8 mouse cellular contexts compared by ENCODE assay signal in genomic region chr6:40435151-40436046, GRCm38 (mm10). TPM values are rescaled to one million over a fixed set of nuclear protein-coding genes. Genes with fewer than 3 reads are reported as not detected.
DNase-seq lines count a peak whose midpoint lies in the region; ATAC-seq lines count a peak whose summit lies in the region.

No protein-coding gene starts in this region.

- peak overlapping the region; percentile 73 for H3K9ac ChIP-seq in intestine, embryonic 14.5 days (ENCODE audit: low read length)

- peak overlapping the region; percentile 89 for H3K4me2 ChIP-seq in intestine, embryonic 14.5 days (ENCODE audit: low read length)

- H3K4me3 ChIP-seq in intestine, embryonic 14.5 days (ENCODE audit: low read depth, low read length): peak overlapping the region; percentile 79

- H3K27ac ChIP-seq in intestine, embryonic 14.5 days (ENCODE audit: low read depth): peak overlapping the region; percentile 27; the same call in 1 of the 2 replicates

- DNase-seq in gastrocnemius, adult 18-20 months (ENCODE audit: low spot score): peak; percentile 15
- DNase-seq in gastrocnemius, postnatal 36 days: no peak
- DNase-seq in cerebellum, adult 9-10 months: peak; percentile 78
- DNase-seq in frontal cortex, postnatal 14 days (ENCODE audit: low spot score in 2 of 2): peak; percentile 46 to 62
- DNase-seq in intestine, embryonic 14.5 days (ENCODE audit: low spot score): peak; percentile 75
- peak; percentile 67 for DNase-seq in left cerebral cortex, postnatal 4 days
- peak; percentile 61 for DNase-seq in mesoderm, embryonic 11.5 days (ENCODE audit: low read depth, low spot score)
- DNase-seq in splenic B cell, adult 2 months (ENCODE audit: low read depth, low spot score): peak; percentile 42

- H3K36me3 ChIP-seq in intestine, embryonic 14.5 days (ENCODE audit: control insufficient read depth, insufficient read depth, low read length): no peaks in the 10 kb centered on the region
- H3K36me3 ChIP-seq in splenic B cell, adult 2 months (ENCODE audit: control insufficient read depth, insufficient read depth, low read length, poor library complexity, severe bottlenecking): no peaks in the 10 kb centered on the region

- peaks cover 18% of the 10 kb centered on the region; the same call in 1 of the 2 replicates for H3K4me1 ChIP-seq in intestine, embryonic 14.5 days (replicated peaks; ENCODE audit: control insufficient read depth, insufficient read depth, low read length)

- H3K9me3 ChIP-seq in intestine, embryonic 14.5 days (ENCODE audit: control insufficient read depth, low read length): no peaks in the 10 kb centered on the region

- H3K27me3 ChIP-seq in intestine, embryonic 14.5 days (replicated peaks; ENCODE audit: control insufficient read depth, insufficient read depth, low read length): peaks cover 13% of the 10 kb centered on the region
- no peaks in the 10 kb centered on the region for H3K27me3 ChIP-seq in splenic B cell, adult 2 months (ENCODE audit: control insufficient read depth, insufficient read depth, low read length, poor library complexity, severe bottlenecking)

- intact Hi-C loops in gastrocnemius, postnatal 36 days (cut with DNase I): no loop called here
- intact Hi-C loops in left cerebral cortex, postnatal 4 days (cut with DNase I): no loop called here

- ATAC-seq in intestine, embryonic 14.5 days (replicated peaks; ENCODE audit: low FRiP score, low TSS enrichment, low read depth): peak; percentile 67

- under 1% methylated on average over 62 of the region's 72 CpGs for WGBS in intestine, embryonic 14.5 days

RNA-seq across cellular contexts. Expression of gene E330009J07Rik, which starts 0.5 kb away (rescaled TPM):
- 1 to 10 TPM in 1 of 2 experiments, under 1 TPM in 1; 0.64 to 1.2 TPM for total RNA-seq in gastrocnemius, adult 18-20 months (2021)
- total RNA-seq in gastrocnemius, postnatal 36 days (2021): 1 to 10 TPM; 1.0 to 1.6 TPM
- polyA plus RNA-seq in intestine, embryonic 14.5 days (2014; fragmentation: Nextera tagmentation; extraction: Ambion mirVana): 10.1 and 10.3 TPM in 2 replicates
- 10 to 100 TPM; 26.5 to 27.7 TPM for total RNA-seq in left cerebral cortex, postnatal 4 days (2021)

RNA-seq across cellular contexts. Expression of gene Wee2, which starts 3.5 kb away (rescaled TPM):
- total RNA-seq in gastrocnemius, adult 18-20 months (2021): not detected
- not detected for total RNA-seq in gastrocnemius, postnatal 36 days (2021)
- not detected in 2 replicates for polyA plus RNA-seq in intestine, embryonic 14.5 days (2014; fragmentation: Nextera tagmentation; extraction: Ambion mirVana)
- total RNA-seq in left cerebral cortex, postnatal 4 days (2021): not detected

RNA-seq across cellular contexts. Expression of gene Ssbp1, which starts 35.8 kb away (rescaled TPM):
- 10 to 100 TPM; 21.1 to 23.8 TPM for total RNA-seq in gastrocnemius, adult 18-20 months (2021)
- 10 to 100 TPM; 21.6 to 24.2 TPM for total RNA-seq in gastrocnemius, postnatal 36 days (2021)
- polyA plus RNA-seq in intestine, embryonic 14.5 days (2014; fragmentation: Nextera tagmentation; extraction: Ambion mirVana): 152 and 163 TPM in 2 replicates
- 10 to 100 TPM; 38.1 to 38.2 TPM for total RNA-seq in left cerebral cortex, postnatal 4 days (2021)

RNA-seq across cellular contexts. Expression of gene Tas2r137, which starts 55.6 kb away (rescaled TPM):
- not detected for total RNA-seq in gastrocnemius, adult 18-20 months (2021)
- total RNA-seq in gastrocnemius, postnatal 36 days (2021): not detected
- not detected in 2 replicates for polyA plus RNA-seq in intestine, embryonic 14.5 days (2014; fragmentation: Nextera tagmentation; extraction: Ambion mirVana)
- total RNA-seq in left cerebral cortex, postnatal 4 days (2021): under 1 TPM; 0.34 to 0.36 TPM

RNA-seq across cellular contexts. Expression of gene Tas2r108, which starts 57.9 kb away (rescaled TPM):
- not detected for total RNA-seq in gastrocnemius, adult 18-20 months (2021)
- not detected for total RNA-seq in gastrocnemius, postnatal 36 days (2021)
- polyA plus RNA-seq in intestine, embryonic 14.5 days (2014; fragmentation: Nextera tagmentation; extraction: Ambion mirVana): not detected in 2 replicates
- not detected for total RNA-seq in left cerebral cortex, postnatal 4 days (2021)

Comparison
In these comparisons a context has a peak if more than half of its experiments do, and no peak if none do; other contexts are left out.
1. DNase-seq: peak in gastrocnemius, adult 18-20 months (single experiment), cerebellum, adult 9-10 months (single experiment), frontal cortex, postnatal 14 days (2 of 2), intestine, embryonic 14.5 days (single experiment), left cerebral cortex, postnatal 4 days (single experiment), mesoderm, embryonic 11.5 days (single experiment) and splenic B cell, adult 2 months (single experiment); none in gastrocnemius, postnatal 36 days (0 of 2).
2. RNA of gene E330009J07Rik, which starts 0.5 kb away (total RNA-seq): 26.5 to 27.7 TPM in left cerebral cortex, postnatal 4 days; 1.0 to 1.6 TPM in gastrocnemius, postnatal 36 days and 0.64 to 1.2 TPM in gastrocnemius, adult 18-20 months; every median in the first group is over 10 times any median in the second.